Mouse (Mus musculus) spleen, adult 12 weeks (tissue): ENCODE data around the gene Larp1b.

Source experiments
- DNase-seq: peaks from one replicate; pipeline ENCODE4 v3.0.0; 2022; ENCODE audit warnings: low spot score

The Larp1b gene

DNA sequence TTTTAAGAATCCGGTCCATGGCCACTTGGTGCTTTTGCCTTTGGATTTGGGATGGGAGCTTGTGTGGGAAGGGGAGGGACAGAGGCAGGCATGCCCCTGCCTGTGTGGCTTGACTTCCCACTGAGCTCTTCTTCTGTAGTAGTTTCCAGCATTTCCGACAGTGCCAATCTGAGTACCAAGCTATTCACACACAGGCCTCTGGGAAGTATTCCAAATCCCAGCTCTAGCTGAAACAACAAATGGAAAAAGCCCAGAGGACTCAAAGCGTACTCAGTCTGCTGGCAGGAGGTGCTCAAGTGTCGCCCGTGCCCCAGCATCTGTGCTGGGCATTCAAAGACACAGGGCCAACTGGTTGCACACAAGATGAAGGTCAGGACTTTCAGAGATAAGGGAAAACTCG is 72.4 kb downstream of the Larp1b start:
- no peak for DNase-seq

DNA sequence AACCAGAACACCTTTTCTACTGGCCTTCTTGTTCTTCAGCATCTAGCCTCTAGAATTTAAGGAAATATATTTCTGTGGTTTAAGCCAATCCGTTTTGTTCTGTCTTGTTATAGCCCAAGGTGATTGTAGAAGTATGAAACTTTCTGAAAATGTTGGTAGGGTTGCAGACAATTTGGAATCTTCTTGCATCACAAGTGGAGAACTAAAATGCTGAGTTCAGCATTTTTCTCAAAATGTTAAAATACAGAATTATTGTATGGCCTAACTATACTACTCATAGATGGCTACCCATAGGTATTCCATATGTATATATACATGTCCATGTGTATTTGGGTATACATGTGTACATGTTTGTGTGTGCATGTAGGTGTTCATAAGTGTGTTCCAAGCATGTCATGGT is 81.1 kb downstream of the Larp1b start:
- no peak for DNase-seq

DNA sequence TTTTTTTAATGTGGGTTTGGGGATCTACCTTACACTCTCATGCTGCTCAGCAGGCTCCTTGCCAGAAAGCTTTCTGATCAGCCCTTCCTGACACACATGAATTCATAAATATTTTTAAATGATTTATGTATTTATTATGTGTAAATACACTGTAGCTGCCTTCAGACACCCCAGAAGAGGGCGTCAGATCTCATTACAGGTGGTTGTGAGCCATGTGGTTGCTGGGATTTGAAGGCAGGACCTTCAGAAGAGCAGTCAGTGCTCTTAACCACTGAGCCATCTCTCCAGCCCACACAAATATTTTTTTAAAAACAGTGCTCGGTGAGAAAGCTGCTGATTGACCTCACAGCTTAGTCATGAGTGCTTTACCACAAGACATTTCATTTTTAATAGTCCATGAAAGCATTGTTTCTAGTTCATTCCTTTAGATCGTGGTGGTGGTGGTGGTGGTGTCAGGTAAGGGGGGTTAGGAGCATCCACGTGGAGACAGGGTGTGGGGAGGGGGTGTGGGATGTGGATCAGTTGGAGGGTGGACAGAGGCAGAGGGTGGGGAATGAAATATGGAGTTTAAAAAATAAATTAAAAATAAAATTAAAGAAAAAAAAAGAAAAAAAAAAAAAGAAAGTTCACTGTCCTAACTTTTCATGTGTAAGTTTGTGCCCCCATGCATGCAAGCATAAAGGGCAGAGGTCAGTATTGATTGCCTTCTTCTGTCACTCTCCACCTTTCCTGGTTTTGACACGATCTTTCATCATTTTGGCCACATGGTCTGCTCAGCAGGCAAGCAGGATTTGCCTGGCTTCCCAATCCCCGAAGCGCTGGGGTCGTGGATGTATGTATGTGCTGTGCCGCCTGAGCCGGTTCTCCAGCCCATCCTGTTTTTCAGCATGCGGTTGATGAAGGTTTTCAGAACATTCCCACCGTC is 81.9 kb downstream of the Larp1b start:
- no peak for DNase-seq

DNA sequence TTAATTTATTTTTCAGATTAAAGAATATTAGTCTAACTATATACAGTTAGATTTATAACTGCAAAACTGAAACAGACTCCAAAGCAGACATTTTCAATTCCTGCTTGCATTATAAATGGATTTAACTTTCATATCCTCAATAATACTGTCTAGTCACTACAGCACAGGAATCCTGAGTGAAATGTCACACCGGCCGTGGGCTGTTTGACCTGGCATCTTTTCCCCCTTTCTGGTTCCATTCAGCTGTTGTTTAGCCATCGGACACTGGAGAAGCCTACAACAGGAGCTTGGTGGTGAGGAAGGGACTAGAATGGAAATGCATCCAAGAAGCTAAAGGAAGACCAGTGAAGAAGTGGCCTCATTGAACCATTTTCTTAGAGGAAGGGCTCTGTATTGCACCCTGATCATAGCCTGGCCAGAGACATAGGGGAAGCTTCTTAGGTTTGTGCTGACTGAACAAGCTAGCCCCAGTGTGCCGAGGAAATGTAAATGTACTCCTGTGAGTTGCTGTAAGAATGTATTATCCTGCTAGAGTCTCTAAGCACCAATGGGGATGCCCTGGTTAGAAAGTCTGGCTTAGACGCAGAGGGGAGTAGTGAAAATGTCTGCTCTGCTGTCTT is 88.8 kb downstream of the Larp1b start:
- no peak for DNase-seq

DNA sequence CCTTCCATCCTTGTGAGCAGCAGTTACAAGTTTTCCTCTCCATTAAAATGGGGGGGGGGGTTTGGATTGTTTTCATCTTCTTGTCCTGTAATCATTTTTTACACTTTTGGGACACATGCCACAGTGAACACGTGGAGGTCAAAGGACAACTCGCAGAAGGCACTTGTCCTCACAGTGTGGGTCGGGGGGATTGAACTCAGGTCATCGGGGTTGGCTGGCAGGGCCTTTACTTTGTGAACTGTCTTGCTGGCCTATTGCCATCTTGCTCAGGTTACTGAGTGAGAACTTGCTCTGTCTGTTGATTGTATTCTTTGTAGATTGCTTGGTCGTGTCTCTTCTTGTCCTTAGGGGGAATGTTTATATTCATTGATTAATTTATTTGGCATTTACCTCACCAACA is 91.6 kb downstream of the Larp1b start:
- no peak for DNase-seq

DNA sequence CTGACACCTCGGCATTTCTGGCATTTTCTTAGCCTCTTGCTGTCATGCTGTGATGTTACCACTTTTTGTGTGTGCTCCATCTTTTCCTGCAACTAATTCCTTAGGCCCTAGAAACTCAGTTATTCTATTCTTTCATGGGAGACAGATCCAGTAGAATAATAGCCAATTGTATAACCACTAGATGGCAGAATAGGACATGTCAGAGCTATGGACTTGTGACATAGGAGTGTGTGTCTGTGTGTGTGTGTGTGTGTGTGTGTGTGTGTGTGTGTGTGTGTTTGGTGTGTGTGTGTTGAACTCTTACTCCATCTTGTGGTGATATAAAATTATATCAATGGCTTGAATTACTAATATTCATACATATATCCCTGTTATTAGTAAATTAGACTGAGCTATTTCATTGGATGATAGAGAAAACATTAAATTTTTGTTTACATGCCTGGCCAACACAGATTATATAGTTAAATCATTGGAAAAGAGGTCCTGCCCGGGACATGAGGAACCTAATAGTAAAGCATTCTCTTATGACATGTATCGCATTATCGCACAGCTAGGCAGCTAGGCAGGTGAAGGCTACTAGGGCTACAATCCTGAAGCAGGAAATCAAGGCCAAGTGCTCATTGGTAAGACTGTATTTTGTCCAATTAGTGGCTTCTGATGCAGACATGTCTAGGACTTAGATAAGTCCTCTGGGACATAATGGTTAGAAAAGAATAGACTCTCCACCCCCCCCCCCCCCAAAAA is 92.7 kb downstream of the Larp1b start:
- no peak for DNase-seq

DNA sequence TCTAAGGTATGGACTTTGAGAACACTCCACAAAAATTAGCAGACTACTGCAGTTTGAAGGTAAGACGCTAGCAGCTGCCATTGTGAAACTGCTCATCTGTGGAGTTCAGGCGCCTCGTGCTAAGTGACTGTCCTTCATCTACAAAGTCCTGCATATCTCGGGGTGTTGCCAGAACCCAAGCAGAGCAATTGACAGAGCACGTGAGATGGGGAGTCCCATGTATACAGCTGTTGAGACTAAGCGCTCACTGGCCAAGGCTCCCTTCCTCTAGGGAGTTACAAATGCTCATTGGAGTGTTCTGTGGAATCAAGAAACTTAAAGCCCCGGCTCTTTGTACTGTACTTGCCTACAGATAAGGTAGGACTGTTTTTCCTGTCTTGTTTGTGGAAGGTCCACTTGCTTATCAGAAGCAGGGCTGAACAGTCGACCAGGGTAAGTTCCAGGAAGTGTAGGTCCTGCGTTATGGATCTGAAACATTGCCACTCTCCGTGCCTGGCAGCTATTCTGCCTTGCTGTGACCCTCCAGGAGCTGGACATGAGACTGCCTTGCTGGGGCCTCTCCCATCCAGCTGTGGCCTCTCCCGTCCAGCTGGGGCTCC is 94.2 kb downstream of the Larp1b start:
- no peak for DNase-seq

DNA sequence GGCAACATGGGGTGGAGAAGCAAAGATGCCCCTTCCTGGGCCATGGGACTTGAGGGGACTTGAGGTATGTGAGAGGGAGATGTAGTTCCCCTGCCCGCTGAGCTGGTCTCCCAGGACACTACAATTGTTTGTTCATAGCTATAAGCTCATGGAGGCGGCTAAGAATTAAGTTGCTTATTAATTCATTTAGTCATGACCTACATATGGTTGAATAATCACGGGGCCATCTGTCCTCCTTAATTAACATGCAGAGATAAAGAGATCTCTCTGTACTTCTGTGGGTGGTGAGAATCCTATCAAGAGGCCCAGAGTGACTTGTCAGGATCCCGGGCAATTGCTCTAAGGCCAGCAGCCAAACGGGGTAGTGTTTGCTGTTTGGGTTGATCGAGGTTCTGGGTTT is 98.2 kb downstream of the Larp1b start:
- no peak for DNase-seq

DNA sequence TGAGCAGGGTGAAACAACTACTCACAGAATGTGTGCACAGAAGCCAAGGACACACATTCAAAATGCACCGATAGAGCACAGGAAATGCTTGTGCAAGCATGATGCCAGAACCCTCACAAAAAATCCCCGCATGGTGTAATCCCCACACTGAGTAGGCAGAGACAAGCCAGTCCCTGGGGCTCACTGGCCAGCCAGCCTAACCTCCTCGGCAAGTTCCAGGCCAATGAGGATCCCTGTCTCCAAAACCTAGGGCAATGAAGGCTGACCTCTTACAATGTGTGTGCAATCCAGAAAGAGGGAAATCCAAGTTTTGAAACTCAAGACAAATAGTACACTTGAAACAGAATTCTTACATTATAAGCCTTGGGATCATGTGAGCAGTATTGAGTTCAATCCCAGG is 103.7 kb downstream of the Larp1b start:
- no peak for DNase-seq

DNA sequence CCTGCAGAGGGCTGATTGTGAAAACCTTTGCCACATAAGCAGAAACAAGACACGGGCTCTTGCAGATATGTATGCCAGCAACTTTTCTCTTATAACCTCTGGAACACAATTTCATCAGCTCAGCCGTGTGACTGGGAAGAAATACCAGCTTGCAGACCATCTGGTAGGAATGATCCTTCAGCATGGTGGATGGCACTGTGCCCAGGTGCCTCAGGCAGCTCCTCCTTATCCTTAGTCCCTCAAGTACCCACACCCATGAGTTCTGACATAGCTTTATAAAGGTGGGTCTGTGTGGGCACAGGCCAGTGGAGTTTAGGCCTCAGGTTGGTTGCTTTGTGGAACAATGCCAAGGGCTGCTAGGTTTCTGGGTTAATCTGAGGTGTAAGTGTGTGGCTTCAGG is 108.8 kb downstream of the Larp1b start:
- no peak for DNase-seq

DNA sequence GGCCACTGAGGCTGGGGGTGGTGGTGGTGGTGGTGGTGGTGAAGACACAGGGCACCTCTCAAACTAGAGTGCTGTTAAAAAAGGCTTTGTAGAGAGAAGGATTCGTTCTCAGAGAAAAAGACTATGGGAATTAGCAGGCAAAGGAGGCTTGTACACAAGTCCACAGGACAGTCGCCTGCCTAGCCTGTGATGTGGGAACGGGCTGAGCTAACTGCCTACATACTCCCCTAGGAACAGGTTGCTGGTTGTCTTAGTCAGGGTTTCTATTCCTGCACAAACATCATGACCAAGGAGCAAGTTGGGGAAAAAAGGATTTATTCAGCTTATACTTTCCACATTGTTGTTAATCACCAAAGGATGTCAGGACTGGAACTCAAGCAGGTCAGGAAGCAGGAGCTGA is 109.6 kb downstream of the Larp1b start:
- DNase-seq = no peak

DNA sequence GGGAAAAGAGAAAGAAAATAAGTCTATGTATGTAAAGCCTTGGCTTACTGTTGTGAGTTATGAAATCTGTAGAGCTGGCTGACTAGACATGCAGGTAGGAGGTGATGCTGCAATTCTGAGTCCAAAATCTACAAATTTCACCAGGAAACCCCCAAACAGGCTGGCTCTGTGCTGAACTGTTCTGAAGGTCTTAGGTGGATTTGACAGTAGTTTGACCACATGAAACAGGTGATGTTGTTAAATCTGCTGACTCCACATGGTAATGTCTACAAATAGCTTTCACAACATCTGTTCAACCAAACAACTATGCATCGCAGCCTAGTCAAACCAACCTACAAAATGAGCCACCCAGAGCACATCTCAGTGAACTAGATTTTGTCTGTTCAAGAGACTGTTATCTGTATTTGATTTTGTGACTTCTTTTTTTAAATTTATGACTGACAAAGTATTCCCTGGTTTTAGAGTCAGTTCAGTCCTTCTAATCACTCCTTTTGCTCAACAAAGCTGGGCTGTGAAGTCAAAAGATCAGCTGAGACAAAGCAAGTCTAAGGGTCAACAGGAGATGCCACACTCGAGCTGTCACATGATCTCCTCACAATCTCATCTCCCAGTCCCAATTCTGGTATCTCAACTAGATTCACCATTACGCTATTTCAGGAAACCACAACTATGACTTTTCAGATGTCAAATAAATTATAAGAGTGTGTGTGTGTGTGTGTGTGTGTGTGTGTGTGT is 112.4 kb downstream of the Larp1b start:
- DNase-seq = no peak

DNA sequence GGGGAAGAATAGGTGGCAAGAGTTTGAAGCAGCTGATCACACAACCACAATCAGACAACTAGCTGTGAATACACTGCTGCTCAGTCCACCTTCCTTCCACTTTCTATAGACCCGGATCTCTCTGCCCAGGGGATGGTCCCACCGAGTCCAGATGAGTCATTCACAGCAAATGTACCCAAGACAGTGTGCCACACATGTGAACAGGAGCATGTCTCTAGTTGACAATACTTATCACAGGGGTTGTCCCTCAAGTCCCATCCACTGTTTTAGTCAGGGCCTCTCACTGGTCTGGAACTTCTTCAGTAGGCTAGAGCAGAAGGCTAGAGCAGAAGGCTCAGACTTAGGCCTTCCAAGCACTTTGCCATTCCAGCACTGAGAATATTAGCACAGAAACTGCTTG is 113.1 kb downstream of the Larp1b start:
- DNase-seq = no peak

DNA sequence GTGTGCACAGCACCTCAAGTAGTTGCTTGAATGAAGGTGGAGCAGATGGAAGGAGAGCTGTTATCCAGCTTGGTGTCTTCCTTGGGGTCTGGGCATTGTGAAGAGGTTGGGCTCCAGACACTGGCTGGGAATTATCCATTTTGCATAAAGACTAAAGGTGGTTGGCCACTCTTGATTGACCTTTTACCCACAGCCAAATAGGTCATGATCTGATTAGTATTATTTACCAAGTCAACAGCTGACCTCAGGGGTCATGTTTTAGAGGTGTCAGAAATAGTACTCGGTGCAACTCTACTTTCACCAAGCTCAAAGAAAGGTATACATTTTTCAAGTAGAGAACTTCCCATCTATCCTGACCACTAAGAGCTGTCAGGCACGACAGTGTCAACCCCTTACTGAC is 115.7 kb downstream of the Larp1b start:
- DNase-seq = no peak

DNA sequence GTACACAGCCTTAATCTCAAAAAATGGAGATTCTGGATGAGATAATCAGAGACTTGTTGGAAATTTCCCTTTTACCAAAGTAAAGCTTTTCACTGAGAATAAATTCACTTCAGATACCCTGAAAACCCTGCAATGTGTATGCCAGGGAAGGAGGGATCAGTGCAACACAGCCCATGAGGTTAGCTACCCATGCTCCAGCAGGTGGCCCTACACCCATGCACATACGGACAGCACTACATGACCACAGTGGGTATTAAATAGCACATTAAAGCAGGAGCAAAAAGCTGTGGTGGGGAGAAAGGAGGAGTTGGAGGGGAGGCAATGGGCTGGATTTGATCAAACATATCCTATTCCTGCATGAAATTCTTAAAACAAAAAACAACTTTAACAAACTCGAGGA is 120.9 kb downstream of the Larp1b start:
- DNase-seq = no peak

DNA sequence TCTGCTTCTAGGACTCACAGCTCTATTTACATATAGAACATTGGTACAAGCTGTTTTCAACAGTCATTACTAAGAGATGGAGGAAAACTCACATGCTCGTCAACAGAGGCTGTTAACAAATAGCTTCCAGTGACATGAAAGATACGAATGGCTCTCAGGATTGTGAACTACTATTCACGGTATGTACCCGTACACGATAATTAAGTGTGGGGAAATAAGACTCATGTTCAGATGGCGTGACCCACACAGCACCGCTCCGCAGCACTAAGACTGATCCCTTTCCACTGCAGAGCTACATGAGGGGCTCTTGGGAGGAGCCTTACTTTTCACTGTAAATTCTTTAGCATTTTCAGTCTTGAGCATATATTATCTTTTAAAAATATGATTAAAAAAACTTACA is 125.7 kb downstream of the Larp1b start:
- no peak for DNase-seq

DNA sequence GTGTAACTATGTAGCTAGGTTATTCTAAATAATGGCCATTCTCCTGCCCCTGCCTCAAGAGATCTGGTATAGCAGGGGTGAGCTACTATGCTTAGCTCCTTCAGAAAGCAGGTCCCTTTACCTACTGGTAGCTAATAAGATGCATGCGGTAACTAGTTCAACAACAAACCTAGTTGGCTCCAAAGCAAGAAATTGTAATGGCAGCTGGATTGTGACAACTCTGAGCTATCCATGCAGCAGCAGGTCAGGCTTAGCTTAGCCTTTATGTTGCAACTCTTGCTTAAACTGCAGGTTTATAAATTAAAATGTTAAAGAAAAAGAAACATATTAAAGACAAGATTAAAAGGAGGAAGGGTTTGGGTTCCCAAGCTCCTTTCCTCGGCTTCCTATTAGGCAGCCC is 129.0 kb downstream of the Larp1b start:
- DNase-seq = no peak

DNA sequence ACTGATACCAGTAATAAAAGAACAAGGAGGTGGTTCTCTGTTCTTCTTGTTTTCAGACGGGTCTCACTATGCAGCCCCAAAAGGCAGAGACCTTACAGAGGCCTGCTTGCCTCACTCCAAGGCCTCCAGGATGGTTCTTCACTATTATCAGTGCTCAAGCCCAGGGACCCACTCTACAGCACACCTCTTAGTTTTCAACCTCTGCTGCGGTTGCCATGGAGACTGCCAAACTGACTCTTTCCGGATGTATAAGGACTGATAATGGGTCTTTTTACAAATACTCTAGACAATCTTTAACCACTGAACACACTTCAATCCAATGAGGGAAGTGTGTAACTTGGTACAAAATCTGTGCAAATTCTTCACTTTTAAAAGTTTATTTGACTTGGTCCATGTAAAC is 131.1 kb downstream of the Larp1b start:
- DNase-seq = no peak

DNA sequence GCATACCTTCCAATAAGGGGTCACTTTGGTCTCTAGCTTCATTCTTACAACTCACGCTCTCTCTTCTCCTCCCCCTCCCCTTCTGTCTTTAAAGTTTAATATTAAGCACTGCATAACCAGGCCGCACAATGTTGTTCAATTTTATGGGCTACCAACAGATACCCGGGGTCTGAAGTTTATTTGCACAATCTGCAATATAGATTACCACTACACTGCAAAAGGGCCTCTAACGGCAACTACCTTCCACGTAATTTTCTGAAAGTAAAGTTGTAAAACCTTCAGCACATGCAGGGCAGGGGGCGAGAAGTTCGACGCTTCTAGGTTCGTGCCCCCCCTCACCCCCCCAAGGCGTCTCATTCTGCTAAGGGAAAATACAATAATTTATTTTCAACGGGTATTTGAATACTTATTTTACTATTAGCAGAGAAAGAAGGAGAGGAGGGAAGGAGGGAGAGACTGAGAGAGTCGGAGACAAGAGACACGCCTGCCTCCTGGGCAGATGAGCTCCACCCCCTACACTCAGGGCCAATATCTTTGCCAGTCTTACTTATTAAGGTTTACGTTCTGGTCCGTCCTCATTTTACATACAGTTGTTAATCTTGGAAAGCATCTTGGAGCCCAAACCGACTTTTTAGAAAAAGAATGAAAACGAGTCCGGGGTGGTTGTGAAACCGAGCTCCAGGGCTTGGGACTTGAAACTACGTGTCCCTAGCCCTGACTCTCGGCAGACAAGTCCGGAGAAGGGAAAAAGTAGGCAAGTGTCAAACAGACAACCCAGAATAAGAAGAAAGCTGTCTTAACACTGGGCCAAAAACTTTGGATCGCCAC is 132.1 kb downstream of the Larp1b start:
- peak; percentile 27 for DNase-seq

DNA sequence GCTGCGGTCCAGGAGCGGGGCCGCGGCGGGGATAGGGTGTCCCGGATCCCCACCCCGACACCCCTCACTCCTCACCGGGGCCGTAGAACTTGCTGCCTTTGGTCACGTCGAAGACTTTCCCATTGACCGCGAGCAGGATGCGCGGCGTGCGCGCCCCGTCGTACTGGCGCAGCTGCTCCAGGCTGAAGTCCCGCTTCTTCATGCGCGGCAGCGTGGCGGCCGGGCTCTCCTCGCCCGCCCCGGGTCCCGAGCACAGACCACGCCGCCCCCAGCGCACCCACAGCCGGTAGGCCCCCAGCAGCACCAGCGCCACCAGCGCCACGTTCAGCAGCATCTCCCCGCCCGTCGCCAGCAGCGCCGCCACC is 132.9 kb downstream of the Larp1b start:
- no peak for DNase-seq
